Mouse (Mus musculus) MEL (cell line): ENCODE results near the gene Ebp. TPM values are rescaled to one million over a fixed set of nuclear protein-coding genes. Genes with fewer than 3 reads are reported as not detected.

Source experiments
- DNase-seq: peaks from one replicate; pipeline ENCODE4 v3.0.0; 2011; ENCODE audit warnings: low read depth, low spot score
- H3K27ac ChIP-seq: 2 replicates; pipeline ENCODE4 v1.5.1; 2012; ENCODE audit warnings: low read depth, mild to moderate bottlenecking, control low read depth, low read length, moderate library complexity; ENCODE audit not compliant: control insufficient read depth
- H3K27me3 ChIP-seq, 2 experiments: fragments of 150-350 bp in 1 of 2; sonication (generic) in 1 of 2; 2 replicates each; pipeline ENCODE4 v1.6.1; 2012; ENCODE audit warnings: low read length in 2 of 2, mild to moderate bottlenecking in 2 of 2, improper control_type of control experiment in 1 of 2, moderate library complexity in 1 of 2; ENCODE audit not compliant: insufficient read depth in 2 of 2, control insufficient read depth in 1 of 2
- H3K36me3 ChIP-seq, 2 experiments: 2 replicates each; pipeline ENCODE4 v1.6.1; 2012 to 2014; ENCODE audit warnings: low read length in 2 of 2, improper control_type of control experiment in 1 of 2, inconsistent platforms in 1 of 2, mild to moderate bottlenecking in 1 of 2; ENCODE audit not compliant: insufficient read depth in 2 of 2, control insufficient read depth in 1 of 2
- H3K4me1 ChIP-seq, 2 experiments: fragments of 150-350 bp in 1 of 2; sonication (generic) in 1 of 2; 2 replicates each; pipeline ENCODE4 v1.6.1; 2012; ENCODE audit warnings: low read length in 2 of 2, improper control_type of control experiment in 1 of 2, mild to moderate bottlenecking in 1 of 2; ENCODE audit not compliant: insufficient read depth in 2 of 2, control insufficient read depth in 1 of 2
- H3K4me3 ChIP-seq, 2 experiments: fragments of 150-350 bp in 1 of 2; sonication (generic) in 1 of 2; 2 replicates each; pipeline ENCODE4 v1.5.1; 2012; ENCODE audit warnings: low read depth in 2 of 2, low read length in 2 of 2, mild to moderate bottlenecking in 2 of 2, moderate library complexity in 2 of 2, control low read depth in 1 of 2, improper control_type of control experiment in 1 of 2; ENCODE audit not compliant: control insufficient read depth in 1 of 2, insufficient read depth in 1 of 2
- H3K79me2 ChIP-seq: 2 replicates; pipeline ENCODE4 v1.6.1; 2012; ENCODE audit warnings: mild to moderate bottlenecking, low read length, moderate library complexity; ENCODE audit not compliant: control insufficient read depth, poor library complexity, insufficient read depth
- H3K9ac ChIP-seq: 2 replicates; pipeline ENCODE4 v1.6.1; 2012; ENCODE audit warnings: low read depth, mild to moderate bottlenecking, control low read depth, low read length, moderate library complexity; ENCODE audit not compliant: control insufficient read depth, poor library complexity, severe bottlenecking
- H3K9me3 ChIP-seq: fragments of 150-350 bp; sonication (generic); replicated peaks from 2 replicates; pipeline ENCODE4 v1.6.1; 2012; ENCODE audit warnings: mild to moderate bottlenecking, low read length, improper control_type of control experiment, moderate library complexity; ENCODE audit not compliant: insufficient read depth
- E2F4 ChIP-seq: IDR thresholded peaks from 2 replicates; pipeline ENCODE4 v1.6.1; 2011; ENCODE audit warnings: low read depth, low read length, improper control_type of control experiment, borderline replicate concordance
- ELF1 ChIP-seq: IDR thresholded peaks from 2 replicates; pipeline ENCODE4 v1.6.1; 2014; ENCODE audit warnings: low read depth, mild to moderate bottlenecking, inconsistent platforms, low read length, improper control_type of control experiment, moderate library complexity
- EP300 ChIP-seq, 2 experiments: IDR thresholded peaks; 2 replicates each; pipeline ENCODE4 v1.6.1; 2011; ENCODE audit warnings: improper control_type of control experiment in 2 of 2, low read length in 2 of 2, low read depth in 1 of 2, mild to moderate bottlenecking in 1 of 2
- ETS1 ChIP-seq: IDR thresholded peaks from 2 replicates; pipeline ENCODE4 v1.6.1; 2012; ENCODE audit warnings: low read depth, mild to moderate bottlenecking, inconsistent platforms, low read length, improper control_type of control experiment, moderate library complexity
- HCFC1 ChIP-seq: IDR thresholded peaks from 2 replicates; pipeline ENCODE4 v1.6.1; 2012; ENCODE audit warnings: low read depth, mild to moderate bottlenecking, inconsistent platforms, low read length, improper control_type of control experiment, moderate library complexity
- MAFK ChIP-seq: IDR thresholded peaks from 2 replicates; pipeline ENCODE4 v1.6.1; 2011; ENCODE audit warnings: low read depth, mild to moderate bottlenecking, low read length, improper control_type of control experiment, borderline replicate concordance
- MAX ChIP-seq: IDR thresholded peaks from 2 replicates; pipeline ENCODE4 v1.6.1; 2011; ENCODE audit warnings: low read length, improper control_type of control experiment
- MYC ChIP-seq: IDR thresholded peaks from 2 replicates; pipeline ENCODE4 v1.6.1; 2011; ENCODE audit warnings: low read depth, mild to moderate bottlenecking, low read length, improper control_type of control experiment, moderate library complexity
- POLR2A ChIP-seq, 2 experiments: IDR thresholded peaks; 2 replicates each; pipeline ENCODE4 v1.6.1; 2011 to 2012; ENCODE audit warnings: low read length in 2 of 2, mild to moderate bottlenecking in 2 of 2, control low read depth in 1 of 2, improper control_type of control experiment in 1 of 2, low read depth in 1 of 2, moderate library complexity in 1 of 2; ENCODE audit not compliant: control insufficient read depth in 1 of 2, insufficient read depth in 1 of 2, poor library complexity in 1 of 2
- POLR2AphosphoS2 ChIP-seq: IDR thresholded peaks from 2 replicates; pipeline ENCODE4 v1.6.1; 2011; ENCODE audit warnings: low read length, improper control_type of control experiment
- POLR2AphosphoS5 ChIP-seq: IDR thresholded peaks from 2 replicates; pipeline ENCODE4 v1.6.1; 2012; ENCODE audit warnings: low read depth, borderline replicate concordance, mild to moderate bottlenecking, inconsistent platforms, low read length, moderate library complexity, mixed read lengths
- RAD21 ChIP-seq: IDR thresholded peaks from 2 replicates; pipeline ENCODE4 v1.6.1; 2011; ENCODE audit warnings: mild to moderate bottlenecking, low read depth, low read length, improper control_type of control experiment
- SMC3 ChIP-seq: IDR thresholded peaks from 2 replicates; pipeline ENCODE4 v1.6.1; 2011; ENCODE audit warnings: low read depth, low read length, improper control_type of control experiment
- TAL1 ChIP-seq: IDR thresholded peaks from 2 replicates; pipeline ENCODE4 v1.6.1; 2012; ENCODE audit warnings: mild to moderate bottlenecking, inconsistent platforms, low read length, moderate library complexity, mixed read lengths
- TBP ChIP-seq: IDR thresholded peaks from 2 replicates; pipeline ENCODE4 v1.8.0; 2011; ENCODE audit warnings: low read depth, low read length, improper control_type of control experiment
- USF2 ChIP-seq, 2 experiments: IDR thresholded peaks; 2 replicates each; pipeline ENCODE4 v1.6.1; 2011 to 2012; ENCODE audit warnings: improper control_type of control experiment in 2 of 2, low read length in 2 of 2, borderline replicate concordance in 1 of 2, inconsistent platforms in 1 of 2, low read depth in 1 of 2, mild to moderate bottlenecking in 1 of 2; ENCODE audit not compliant: insufficient read depth in 1 of 2
- ZC3H11A ChIP-seq: IDR thresholded peaks from 2 replicates; pipeline ENCODE4 v1.6.1; 2012; ENCODE audit warnings: low read depth, mild to moderate bottlenecking, inconsistent platforms, low read length, improper control_type of control experiment
- polyA plus RNA-seq, 2 experiments: library from polyadenylated mRNA; stranded (reverse) in 1 of 2; unstranded in 1 of 2; fragments of >175 nt in 1 of 2; fragments of >200 nt in 1 of 2; gene quantifications; 2 replicates each; pipeline versions ENCODE4 v1.2.1 to v1.2.4; 2012; ENCODE audit warnings: low replicate concordance in 2 of 2, low read depth in 1 of 2; ENCODE audit not compliant: insufficient read length in 2 of 2, insufficient read depth in 1 of 2, missing spikeins in 1 of 2
- total RNA-seq: library from RNA; depleted of rRNA; stranded (reverse); fragments of 300-350 nt; gene quantifications from 2 replicates; pipeline ENCODE4 v1.2.3, GENCODE M21; 2012

The Ebp gene
- total and polyA plus RNA-seq, 3 experiments, result 103 to 133 TPM; not detected in 1

DNA sequence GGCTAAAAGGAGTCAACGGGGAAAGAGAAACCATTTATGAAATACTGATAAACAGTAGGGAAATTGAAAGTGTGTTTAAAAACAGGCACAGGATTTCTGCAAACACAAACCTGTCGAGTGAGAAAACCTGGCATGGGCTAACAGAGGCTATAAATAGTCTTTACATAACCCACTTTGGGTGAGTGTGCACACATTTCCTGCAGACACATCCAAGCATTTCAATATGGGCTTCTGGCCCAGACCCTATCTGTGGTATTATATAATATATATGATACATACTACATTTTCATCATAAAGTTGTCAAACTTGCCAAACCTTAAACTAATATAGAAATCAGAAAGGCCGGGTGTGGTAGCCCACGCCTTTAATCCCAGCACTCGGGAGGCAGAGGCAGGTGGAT lies 30.2 kb downstream of the Ebp start:
- TF ChIP-seq POLR2AphosphoS5 (no peak), HCFC1 (no peak), SMC3 (no peak), MYC (no peak), EP300 (IDR thresholded peaks at IDR 0.05; ENCODE audit: low read depth in 1 of 2, low read length in 2 of 2) (no peak), POLR2AphosphoS2 (no peak), ZC3H11A (no peak), MAFK (no peak), MAX (no peak), ETS1 (no peak), RAD21 (no peak), TAL1 (no peak), E2F4 (no peak), ELF1 (no peak)
- Histone ChIP-seq H3K79me2 (no peaks in the 10 kb centered on the region), H3K27me3 (no peaks in the 10 kb centered on the region), H3K4me3 (no peak overlapping the region), H3K4me1 (peaks cover 2 to 5% of the 10 kb centered on the region in 2 experiments; a peak in 2 of 4 replicates), H3K27ac (no peak overlapping the region), H3K36me3 (peaks cover 6 to 13% of the 10 kb centered on the region in 2 experiments; a peak in 3 of 4 replicates), H3K9me3 (no peaks in the 10 kb centered on the region), H3K9ac (no peak overlapping the region)
- DNase-seq, result no peak

GRCm38 (mm10) chrX:8145153-8145991 lies 47.9 kb downstream of the Ebp start, which contains the start of gene Rbm3:
Gene Rbm3 (minus strand): TSS chrX:8145880.
- peak within 1 kb of the TSS; percentile 99 for H3K27ac ChIP-seq
- TF ChIP-seq TBP (peak; percentile 96), POLR2A (IDR thresholded peaks at IDR 0.05; ENCODE audit: control insufficient read depth in 1 of 2, insufficient read depth in 1 of 2, low read depth in 1 of 2, low read length in 2 of 2, poor library complexity in 1 of 2) (peak; percentile 84 to 98; a peak in 3 of 4 replicates), USF2 (IDR thresholded peaks at IDR 0.05; ENCODE audit: borderline replicate concordance in 1 of 2, insufficient read depth in 1 of 2, low read depth in 1 of 2, low read length in 2 of 2) (peak in 1 of 2 experiments; percentile 27; a peak in 1 of 4 replicates), POLR2AphosphoS5 (peak; percentile 83), EP300 (IDR thresholded peaks at IDR 0.05; ENCODE audit: low read depth in 1 of 2, low read length in 2 of 2) (no peak)
- TF ChIP-seq, all 39 proteins: peak for 4
- DNase-seq, result peak; percentile 97
- peaks cover 19 to 32% of the 10 kb centered on the region in 2 experiments for H3K36me3 ChIP-seq
- peaks cover 0 to 7% of the 10 kb centered on the region in 2 experiments; a peak in 2 of 4 replicates for H3K4me1 ChIP-seq
- peak within 1 kb of the TSS; percentile 96 for H3K9ac ChIP-seq
- H3K79me2 ChIP-seq, result peaks cover 25% of the 10 kb centered on the region
- H3K4me3 ChIP-seq, result peak within 1 kb of the TSS; percentile 76 to 93
- H3K9me3 ChIP-seq, result no peaks in the 10 kb centered on the region
- H3K27me3 ChIP-seq, result no peaks in the 10 kb centered on the region
